Mouse (Mus musculus) liver, embryonic 16.5 days (tissue): Measurements from ENCODE around the gene Rarres1. TPM values are rescaled to one million over a fixed set of nuclear protein-coding genes. Genes with fewer than 3 reads are reported as not detected.

ENCODE experiments used
- ATAC-seq: fragments of 200-750 bp; cut with Nextera tagmentation; 2 replicates; pipeline ENCODE4 v1.8.0; 2017; ENCODE audit warnings: low read depth, mild to moderate bottlenecking, moderate number of reproducible peaks, moderate library complexity
- H3K27ac ChIP-seq: fragments of 300-500 bp; sonication (generic); 2 replicates; pipeline ENCODE4 v1.5.1; 2014; ENCODE audit warnings: mild to moderate bottlenecking, low read length
- H3K27me3 ChIP-seq: fragments of 300-500 bp; sonication (generic); 2 replicates; pipeline ENCODE4 v1.6.1; 2014; ENCODE audit warnings: low read depth, low read length, mixed read lengths; ENCODE audit not compliant: control insufficient read depth, insufficient read depth
- H3K36me3 ChIP-seq: fragments of 300-500 bp; sonication (generic); 2 replicates; pipeline ENCODE4 v1.6.1; 2014; ENCODE audit warnings: mild to moderate bottlenecking; ENCODE audit not compliant: control insufficient read depth, insufficient read depth
- H3K4me1 ChIP-seq: fragments of 300-500 bp; sonication (generic); 2 replicates; pipeline ENCODE4 v1.6.1; 2014; ENCODE audit warnings: low read depth, low read length, mixed read lengths; ENCODE audit not compliant: control insufficient read depth
- H3K4me2 ChIP-seq: fragments of 300-500 bp; sonication (generic); 2 replicates; pipeline ENCODE4 v1.6.1; 2014; ENCODE audit warnings: low read depth, low read length, mixed read lengths
- H3K4me3 ChIP-seq: fragments of 300-500 bp; sonication (generic); 2 replicates; pipeline ENCODE4 v1.5.1; 2014; ENCODE audit warnings: low read depth, mild to moderate bottlenecking, low read length
- H3K9ac ChIP-seq: fragments of 300-500 bp; sonication (generic); 2 replicates; pipeline ENCODE4 v1.6.1; 2014; ENCODE audit warnings: low read depth, low read length
- H3K9me3 ChIP-seq: fragments of 300-500 bp; sonication (generic); replicated peaks from 2 replicates; pipeline ENCODE4 v1.6.1; 2016; ENCODE audit warnings: low read length; ENCODE audit not compliant: control insufficient read depth
- WGBS: fragments of 180-500 bp; shearing (Covaris S2); extraction: QIAGEN DNeasy Blood & Tissue Kit; methylation state at CpG from one replicate; pipeline ENCODE4 v1.1.7; 2014; ENCODE audit not compliant: insufficient replicate concordance; 5-methylcytosine and 5-hydroxymethylcytosine counted together
- polyA plus RNA-seq: library from polyadenylated mRNA; unstranded; fragments of >200 nt; fragmentation: Nextera tagmentation; extraction: Ambion mirVana; gene quantifications from 2 replicates; pipeline ENCODE4 v1.2.1, GENCODE M21; 2015

The Rarres1 gene
- polyA plus RNA-seq, 1 experiment from 2014 or later: 4.3 TPM

DNA sequence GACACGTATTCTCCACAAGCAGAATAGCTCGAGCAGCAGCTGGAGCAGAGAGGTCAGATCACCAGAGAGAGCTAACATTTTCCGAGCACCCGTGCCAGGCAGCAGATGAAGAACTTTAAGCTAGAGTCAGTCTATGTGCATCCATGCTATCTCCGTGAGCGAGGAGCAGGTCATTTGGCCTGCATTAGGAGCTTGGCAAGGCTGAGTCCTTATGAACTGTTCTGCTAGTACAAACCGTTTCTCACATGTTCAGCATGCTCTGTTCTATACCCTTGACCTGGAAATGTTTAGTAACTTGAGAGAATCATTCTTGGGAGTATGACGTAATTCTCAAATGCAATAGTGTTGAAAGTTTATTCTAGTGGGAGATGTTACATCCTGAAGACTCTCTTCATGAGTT, 28.3 kb upstream of the Rarres1 start:
- 58% methylated on average over 8 of the region's 8 CpGs for whole genome bisulfite sequencing
- peak; percentile 19; the same call in 1 of the 2 replicates for ATAC-seq

GRCm38 (mm10) chr3:67524768-67525167, 9.4 kb upstream of the Rarres1 start:
- Histone ChIP-seq H3K4me1 (no peaks in the 10 kb centered on the region), H3K27me3 (no peaks in the 10 kb centered on the region), H3K27ac (no peak overlapping the region), H3K9ac (no peak overlapping the region), H3K36me3 (no peaks in the 10 kb centered on the region), H3K4me2 (no peak overlapping the region), H3K9me3 (no peaks in the 10 kb centered on the region), H3K4me3 (no peak overlapping the region)
- 61% methylated on average over 6 of the region's 6 CpGs for WGBS
- ATAC-seq: no peak

More for the DNA sequence above, 28.3 kb upstream of the Rarres1 start:
- Histone ChIP-seq H3K4me3 (no peak overlapping the region), H3K27me3 (no peaks in the 10 kb centered on the region), H3K36me3 (no peaks in the 10 kb centered on the region), H3K4me1 (no peaks in the 10 kb centered on the region; the same call in 1 of the 2 replicates), H3K4me2 (no peak overlapping the region), H3K9ac (no peak overlapping the region), H3K27ac (no peak overlapping the region), H3K9me3 (no peaks in the 10 kb centered on the region)

DNA sequence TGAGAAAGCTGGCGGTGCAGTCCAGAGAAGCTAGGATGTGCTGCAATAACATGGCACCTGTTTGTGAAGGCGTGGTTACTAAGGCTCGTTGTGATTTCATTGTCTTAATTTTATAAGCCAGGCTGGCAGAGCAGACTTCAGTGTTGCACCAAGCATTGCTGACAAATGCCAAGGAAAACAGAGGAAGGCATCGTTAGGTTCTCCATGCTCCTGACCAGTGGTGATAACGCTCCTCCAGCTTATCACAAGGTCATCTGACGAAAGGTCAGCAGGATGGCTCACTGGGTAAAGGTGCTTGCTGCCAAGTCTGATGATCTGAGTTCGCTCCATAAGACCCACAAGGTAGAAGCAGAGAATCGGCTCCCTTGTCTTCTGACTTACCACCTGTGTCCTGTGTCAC, 7.4 kb upstream of the Rarres1 start:
- Histone ChIP-seq H3K36me3 (no peaks in the 10 kb centered on the region), H3K27ac (no peak overlapping the region), H3K4me3 (no peak overlapping the region), H3K9me3 (no peaks in the 10 kb centered on the region), H3K9ac (no peak overlapping the region), H3K4me1 (no peaks in the 10 kb centered on the region), H3K27me3 (no peaks in the 10 kb centered on the region; the same call in 1 of the 2 replicates), H3K4me2 (no peak overlapping the region)
- WGBS: 59% methylated on average over 8 of the region's 8 CpGs
- no peak for ATAC-seq

GRCm38 (mm10) chr3:67520568-67521143, 5.3 kb upstream of the Rarres1 start:
- no peak overlapping the region for H3K4me2 ChIP-seq
- WGBS: 63% methylated on average over 5 of the region's 5 CpGs
- H3K27ac ChIP-seq: no peak overlapping the region
- no peaks in the 10 kb centered on the region for H3K9me3 ChIP-seq
- no peak overlapping the region for H3K9ac ChIP-seq
- H3K27me3 ChIP-seq: peaks cover 9% of the 10 kb centered on the region
- H3K36me3 ChIP-seq: no peaks in the 10 kb centered on the region
- H3K4me3 ChIP-seq: no peak overlapping the region
- no peaks in the 10 kb centered on the region; the same call in 1 of the 2 replicates for H3K4me1 ChIP-seq
- ATAC-seq: no peak

- Histone ChIP-seq H3K9me3 (no peaks in the 10 kb centered on the region), H3K4me2 (peak overlapping the region; percentile 80), H3K9ac (peak overlapping the region; percentile 37), H3K36me3 (no peaks in the 10 kb centered on the region), H3K4me3 (peak overlapping the region; percentile 57), H3K27me3 (peaks cover 31% of the 10 kb centered on the region), H3K27ac (no peak overlapping the region), H3K4me1 (no peaks in the 10 kb centered on the region; the same call in none of the 2 replicates)
- WGBS: 5% methylated on average over 40 of the region's 40 CpGs
- no peak for ATAC-seq
Observed at GRCm38 (mm10) chr3:67514801-67515273, 486 bp downstream of the Rarres1 start.

DNA sequence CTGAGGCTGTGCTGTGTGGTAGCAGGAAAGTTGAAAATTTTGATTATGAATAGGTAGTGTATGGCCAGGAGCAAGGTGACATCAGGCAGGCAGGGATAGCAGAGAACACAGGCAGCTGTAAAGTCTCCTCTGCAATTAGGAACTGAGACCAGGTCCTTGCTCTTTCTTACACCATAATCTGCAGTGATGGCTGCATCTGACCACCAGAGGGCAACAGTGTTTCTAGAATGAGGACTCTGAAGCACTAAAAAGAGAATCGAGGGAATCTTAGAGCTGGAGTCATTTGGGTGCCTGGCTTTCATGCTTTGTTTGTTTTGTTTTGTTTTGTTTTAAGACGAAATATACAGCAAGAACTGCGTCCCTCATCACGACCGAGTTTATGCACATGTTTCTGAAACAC, 2.5 kb downstream of the Rarres1 start:
- H3K9me3 ChIP-seq: no peaks in the 10 kb centered on the region
- ATAC-seq: peak; percentile 41; the same call in 1 of the 2 replicates

GRCm38 (mm10) chr3:67508216-67508892, 7.0 kb downstream of the Rarres1 start:
- Histone ChIP-seq H3K4me3 (no peak overlapping the region), H3K36me3 (no peaks in the 10 kb centered on the region), H3K9ac (no peak overlapping the region), H3K9me3 (no peaks in the 10 kb centered on the region), H3K4me1 (no peaks in the 10 kb centered on the region), H3K27ac (no peak overlapping the region), H3K4me2 (no peak overlapping the region), H3K27me3 (peaks cover under 1% of the 10 kb centered on the region; the same call in 1 of the 2 replicates)
- WGBS: 71% methylated on average over 10 of the region's 10 CpGs
- no peak for ATAC-seq

More for the DNA sequence above, 2.5 kb downstream of the Rarres1 start:
- H3K4me2 ChIP-seq: no peak overlapping the region
- no peak overlapping the region for H3K9ac ChIP-seq
- no peak overlapping the region for H3K27ac ChIP-seq
- 5% methylated on average over 5 of the region's 5 CpGs for WGBS
- H3K4me3 ChIP-seq: no peak overlapping the region
- no peaks in the 10 kb centered on the region; the same call in none of the 2 replicates for H3K4me1 ChIP-seq
- no peaks in the 10 kb centered on the region for H3K36me3 ChIP-seq
- peaks cover 31% of the 10 kb centered on the region for H3K27me3 ChIP-seq

- Histone ChIP-seq H3K4me1 (no peaks in the 10 kb centered on the region), H3K27ac (no peak overlapping the region), H3K36me3 (no peaks in the 10 kb centered on the region), H3K9me3 (no peaks in the 10 kb centered on the region), H3K4me2 (no peak overlapping the region), H3K9ac (no peak overlapping the region), H3K27me3 (no peaks in the 10 kb centered on the region), H3K4me3 (no peak overlapping the region)
- 55% methylated on average over 2 of the region's 2 CpGs for WGBS
- no peak for ATAC-seq
Observed at GRCm38 (mm10) chr3:67505286-67505685, 10.0 kb downstream of the Rarres1 start.

DNA sequence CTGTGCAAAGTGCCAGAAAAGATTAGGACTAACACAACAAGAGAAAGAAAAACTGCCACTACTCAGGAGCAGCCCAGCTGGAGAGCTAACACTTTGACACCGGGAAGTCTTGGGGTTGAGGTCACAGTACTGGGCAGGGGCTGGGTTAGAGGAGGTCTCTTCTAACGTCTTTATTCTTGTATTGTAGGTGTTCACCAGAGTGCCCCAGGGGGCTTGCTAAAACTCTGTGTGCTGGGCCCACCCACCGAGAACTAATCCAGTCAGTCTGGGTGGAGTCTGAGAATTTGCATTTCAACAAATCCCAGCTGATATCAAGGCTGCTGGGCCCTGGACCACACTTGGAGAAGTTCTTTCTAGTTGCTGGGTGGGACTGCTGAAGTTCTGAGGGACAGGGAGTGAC, 11.4 kb downstream of the Rarres1 start:
- WGBS: 23% methylated on average over 3 of the region's 3 CpGs
- H3K4me2 ChIP-seq: no peak overlapping the region
- no peaks in the 10 kb centered on the region for H3K36me3 ChIP-seq
- H3K4me1 ChIP-seq: no peaks in the 10 kb centered on the region; the same call in 1 of the 2 replicates
- no peaks in the 10 kb centered on the region for H3K27me3 ChIP-seq
- no peaks in the 10 kb centered on the region for H3K9me3 ChIP-seq
- no peak overlapping the region for H3K27ac ChIP-seq
- H3K9ac ChIP-seq: no peak overlapping the region
- no peak overlapping the region for H3K4me3 ChIP-seq
- ATAC-seq: no peak
